Mouse (Mus musculus): ENCODE measurements at regions not wholly inside any gene's neighbourhood (a gene's known extent, or its start where the extent isn't known, plus 50 kb on each side); places are given as distances from the start of the nearest gene placed in this dataset.
"Not testable (repeated sequence)": the region's sequence is repeated elsewhere in the genome, so short reads cannot be mapped to it uniquely, and the experiment has no call there.

GRCm38 (mm10) chr4:89621260-89621659 is 58.0 kb upstream of the Dmrta1 start:
- DNase-seq (ENCODE audit: low spot score): no peak

- DNase-seq (ENCODE audit: low spot score): no peak
These were observed 74.5 kb upstream of the Dmrta1 start for GRCm38 (mm10) chr4:89604721-89605120.

GRCm38 (mm10) chr4:89575529-89575928 is 103.7 kb upstream of the Dmrta1 start:
- peak; percentile 79 for DNase-seq (ENCODE audit: low spot score)

GRCm38 (mm10) chr4:89554711-89555466 is 124.3 kb upstream of the Dmrta1 start:
- DNase-seq (ENCODE audit: low spot score): no peak

- DNase-seq (ENCODE audit: low spot score): no peak
These were observed 126.7 kb upstream of the Dmrta1 start for GRCm38 (mm10) chr4:89552556-89552955.

- DNase-seq (ENCODE audit: low spot score): no peak
These were observed 128.7 kb upstream of the Dmrta1 start for GRCm38 (mm10) chr4:89550515-89550914.

- DNase-seq (ENCODE audit: low spot score): peak; percentile 61
These were observed 146.8 kb upstream of the Dmrta1 start for GRCm38 (mm10) chr4:89532462-89532861.

GRCm38 (mm10) chr4:89530050-89530911 is 149.0 kb upstream of the Dmrta1 start:
- no peak for DNase-seq (ENCODE audit: low spot score)

- DNase-seq (ENCODE audit: low spot score): no peak
These were observed 151.3 kb upstream of the Dmrta1 start for GRCm38 (mm10) chr4:89527966-89528365.

GRCm38 (mm10) chr4:89527326-89527725 is 151.9 kb upstream of the Dmrta1 start:
- DNase-seq (ENCODE audit: low spot score): no peak

GRCm38 (mm10) chr4:89525525-89525924 is 153.7 kb upstream of the Dmrta1 start:
- DNase-seq (ENCODE audit: low spot score): not testable (repeated sequence)

- peak; percentile 94 for DNase-seq (ENCODE audit: low spot score)
These were observed 154.7 kb upstream of the Dmrta1 start for GRCm38 (mm10) chr4:89524260-89525200.

GRCm38 (mm10) chr4:89523423-89524259 is 155.6 kb upstream of the Dmrta1 start:
- peak; percentile 41 for DNase-seq (ENCODE audit: low spot score)

GRCm38 (mm10) chr4:89518027-89518426 is 161.2 kb upstream of the Dmrta1 start:
- DNase-seq (ENCODE audit: low spot score): no peak

GRCm38 (mm10) chr4:89515823-89516411 is 163.3 kb upstream of the Dmrta1 start:
- no peak for DNase-seq (ENCODE audit: low spot score)

GRCm38 (mm10) chr4:89514981-89515380 is 164.3 kb upstream of the Dmrta1 start:
- DNase-seq (ENCODE audit: low spot score): no peak

GRCm38 (mm10) chr4:89510593-89510992 is 168.6 kb upstream of the Dmrta1 start:
- no peak for DNase-seq (ENCODE audit: low spot score)

GRCm38 (mm10) chr4:89509655-89510391 is 169.4 kb upstream of the Dmrta1 start:
- no peak for DNase-seq (ENCODE audit: low spot score)

- DNase-seq (ENCODE audit: low spot score): no peak
These were observed 171.0 kb upstream of the Dmrta1 start for GRCm38 (mm10) chr4:89508103-89508763.

Data from embryo, embryonic 10.5 days (tissue).